Mouse (Mus musculus) gastrocnemius, postnatal 10 days (tissue): ENCODE results near the gene Tm6sf2. TPM values are rescaled to one million over a fixed set of nuclear protein-coding genes. Genes with fewer than 3 reads are reported as not detected.

Source experiments
- microRNA-seq, 2 experiments: library from miRNA; unstranded; fragments of <30 nt; microRNA quantifications; one replicate each; pipeline ENCODE4 v1.2.0; 2021
- total RNA-seq, 2 experiments: library from RNA; stranded (reverse); gene quantifications; 2 replicates each; pipeline ENCODE4 v1.2.3; 2021

Gene Tm6sf2
- total RNA-seq, 2 experiments from 2014 or later = not detected

Small RNA genes within 50 kb of the gene (microRNA-seq; reads per million reads assigned to microRNA genes)
- 0 to 0.25 reads per million in 2 experiments for gene Mir7066

Other genes with a start within 250 kb of the Tm6sf2 start
- 1 to 10 TPM in 1 of 2 experiments, under 1 TPM in 1; 0.47 to 1.1 TPM for gene Pbx4, start 240.4 kb upstream of the Tm6sf2 start, total RNA-seq
- gene Cilp2, start 185.2 kb upstream of the Tm6sf2 start, total RNA-seq = 10 to 100 TPM; 25.3 to 28.4 TPM
- gene Tssk6, start 170.7 kb upstream of the Tm6sf2 start, total RNA-seq = under 1 TPM in 1 of 2 experiments, not detected in 1; 0.38 TPM
- gene Ndufa13, start 170.4 kb upstream of the Tm6sf2 start, total RNA-seq = 100 to 1,000 TPM; 236 to 268 TPM
- gene Yjefn3, start 170.2 kb upstream of the Tm6sf2 start, total RNA-seq = 1 to 10 TPM; 9.0 to 9.5 TPM
- 10 to 100 TPM; 40.4 to 46.5 TPM for gene Gatad2a, start 76.5 kb upstream of the Tm6sf2 start, total RNA-seq
- gene Mau2, start 30.2 kb upstream of the Tm6sf2 start, total RNA-seq = 10 to 100 TPM; 27.8 to 30.9 TPM
- gene Sugp1, start 30.1 kb upstream of the Tm6sf2 start, total RNA-seq = 10 to 100 TPM; 20.2 to 22.5 TPM
- under 1 TPM; 0.07 to 0.36 TPM for gene Hapln4, start 10.5 kb downstream of the Tm6sf2 start, total RNA-seq
- under 1 TPM; 0.61 to 0.81 TPM for gene Ncan, start 47.9 kb downstream of the Tm6sf2 start, total RNA-seq
- 1 to 10 TPM; 6.3 to 7.1 TPM for gene Nr2c2ap, start 58.4 kb downstream of the Tm6sf2 start, total RNA-seq
- gene Rfxank, start 66.2 kb downstream of the Tm6sf2 start, total RNA-seq = 10 to 100 TPM in 1 of 2 experiments, 1 to 10 TPM in 1; 8.2 to 10.1 TPM
- 10 to 100 TPM; 17.0 to 23.9 TPM for gene Borcs8, start 66.6 kb downstream of the Tm6sf2 start, total RNA-seq
- gene Mef2b, start 66.8 kb downstream of the Tm6sf2 start, total RNA-seq = under 1 TPM; 0.35 to 0.45 TPM
- 10 to 100 TPM; 72.8 to 74.7 TPM for gene Tmem161a, start 99.4 kb downstream of the Tm6sf2 start, total RNA-seq
- 10 to 100 TPM; 20.6 to 28.3 TPM for gene Slc25a42, start 139.4 kb downstream of the Tm6sf2 start, total RNA-seq
- 10 to 100 TPM; 43.8 to 49.7 TPM for gene Sugp2, start 161.3 kb downstream of the Tm6sf2 start, total RNA-seq
- gene Armc6, start 161.5 kb downstream of the Tm6sf2 start, total RNA-seq = 10 to 100 TPM; 11.9 to 12.9 TPM
- 10 to 100 TPM; 12.3 to 19.8 TPM for gene Homer3, start 209.9 kb downstream of the Tm6sf2 start, total RNA-seq
- gene Ddx49, start 229.6 kb downstream of the Tm6sf2 start, total RNA-seq = 10 to 100 TPM; 28.6 to 29.5 TPM
- gene Cope, start 229.6 kb downstream of the Tm6sf2 start, total RNA-seq = 100 to 1,000 TPM; 140 to 158 TPM
- gene Cers1, start 242.9 kb downstream of the Tm6sf2 start, total RNA-seq = 10 to 100 TPM; 20.0 to 23.6 TPM